Mouse (Mus musculus): Measurements from ENCODE around the gene Oxt.

DNA sequence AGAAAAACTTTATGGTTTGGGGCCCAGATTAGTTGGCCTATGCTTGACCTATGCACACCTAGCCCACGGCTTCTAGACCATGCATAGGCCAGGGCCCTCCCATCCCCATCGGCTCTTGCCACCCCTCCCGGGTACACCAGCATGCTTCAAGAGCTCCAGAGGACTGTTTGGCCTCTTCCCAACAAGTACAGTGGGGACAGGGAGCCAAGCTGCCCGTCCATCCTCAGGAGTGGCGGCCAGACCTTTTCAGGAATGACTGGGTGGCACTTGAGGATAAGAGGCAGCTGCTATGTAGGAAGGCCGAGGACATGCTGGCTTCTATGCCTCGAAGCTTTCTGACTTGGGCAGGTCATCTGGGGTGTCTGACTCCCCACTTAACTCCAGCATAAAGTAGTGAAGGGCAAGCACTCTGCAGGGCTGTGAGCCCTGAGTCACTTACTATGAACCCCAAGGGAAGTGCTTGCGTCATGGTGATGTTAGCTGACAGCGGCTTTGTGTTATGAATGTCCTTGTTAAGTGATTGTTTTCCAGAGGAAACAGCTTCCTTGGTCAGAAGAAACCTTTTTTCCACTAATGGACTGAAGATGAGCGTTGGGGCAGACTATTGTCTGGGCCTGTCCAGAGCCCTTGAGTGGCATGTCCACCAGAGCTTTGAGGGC lies 8.1 kb downstream of the Oxt start:
- no peak for TF ChIP-seq CTCF (IDR thresholded peaks at IDR 0.05; ENCODE audit: borderline replicate concordance, insufficient read depth, low read length)
- TF ChIP-seq POLR2A (IDR thresholded peaks at IDR 0.05; ENCODE audit: low read depth, low read length), result no peak
